Mouse (Mus musculus) spleen, postnatal 0 days (tissue): ENCODE data around the gene Kank3. TPM values are rescaled to one million over a fixed set of nuclear protein-coding genes. Genes with fewer than 3 reads are reported as not detected.

Experiments used
- polyA plus RNA-seq: library from polyadenylated mRNA; unstranded; fragments of >200 nt; fragmentation: Nextera tagmentation; extraction: Ambion mirVana; gene quantifications from 2 replicates; pipeline ENCODE4 v1.2.1, GENCODE M21; 2015

The Kank3 gene
- polyA plus RNA-seq, result 27.7 and 41.7 TPM in 2 replicates

DNA sequence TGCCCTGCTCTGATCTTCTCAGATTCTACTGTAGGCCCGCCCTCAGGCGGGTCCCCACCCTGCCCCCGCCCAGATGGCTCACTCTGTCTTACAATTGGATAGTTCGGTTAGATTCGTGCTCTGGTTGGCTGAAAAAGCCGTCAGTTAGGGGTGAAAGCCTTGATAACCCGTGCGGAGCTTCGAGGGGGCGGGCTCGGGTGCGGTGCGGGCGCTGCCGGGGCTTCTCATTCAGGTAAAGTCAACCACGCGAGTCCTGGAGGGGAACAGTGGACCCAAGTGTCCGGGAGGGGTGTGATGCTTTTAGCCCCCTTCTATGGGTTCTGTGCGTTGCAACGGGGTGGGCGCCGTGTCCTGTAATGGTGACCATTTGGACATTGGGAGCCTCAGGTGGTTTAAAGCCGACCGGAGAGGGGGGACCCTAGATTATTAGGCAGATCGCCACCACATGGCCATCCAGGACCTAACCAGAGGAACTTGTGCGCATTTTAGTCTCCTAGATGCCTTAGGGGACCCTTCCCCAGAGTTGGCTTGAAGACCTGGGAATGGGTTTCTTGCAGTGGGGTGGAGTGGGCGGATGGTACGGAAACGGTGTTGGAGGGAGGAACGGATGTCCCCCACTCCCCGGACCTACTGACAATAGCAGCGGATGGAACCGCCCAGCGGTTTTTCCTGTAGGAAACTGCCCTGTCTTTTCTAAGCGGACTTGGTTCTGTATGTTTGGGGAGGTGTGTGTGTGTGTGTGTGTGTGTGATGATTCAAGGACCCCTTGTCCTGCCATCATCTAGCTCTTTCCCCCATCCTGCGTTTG is at the start of gene Kank3:
Kank3 (plus strand) TSS at position 186 of the 808 bp plus-strand sequence.

GRCm38 (mm10) chr17:33781124-33781977 is 29.0 kb upstream of the Kank3 start, which contains the start of gene Angptl4:
Gene Angptl4, minus strand, starts transcription at chr17:33781830.

GRCm38 (mm10) chr17:33824084-33824996 is 14.0 kb downstream of the Kank3 start, which contains the start of the genes Rps28 and Ndufa7:
Gene Rps28, minus strand, starts transcription at chr17:33824562.
Gene Ndufa7, plus strand, starts transcription at chr17:33824572.

GRCm38 (mm10) chr17:33842966-33843795 is 32.9 kb downstream of the Kank3 start, which contains the start of gene Cd320:
Gene Cd320, plus strand, starts transcription at chr17:33843091.

Other genes starting within 250 kb of the Kank3 start
- 34.5 and 34.8 TPM in 2 replicates for gene Zfp414, start 181.4 kb upstream of the Kank3 start, polyA plus RNA-seq
- 13.6 and 16.2 TPM in 2 replicates for gene Pram1, start 172.5 kb upstream of the Kank3 start, polyA plus RNA-seq
- gene Hnrnpm, start 123.7 kb upstream of the Kank3 start, polyA plus RNA-seq, result 201 and 207 TPM in 2 replicates
- 242 and 248 TPM in 2 replicates for gene March2, start 91.8 kb upstream of the Kank3 start, polyA plus RNA-seq
- gene Rab11b, start 50.0 kb upstream of the Kank3 start, polyA plus RNA-seq, result 138 and 157 TPM in 2 replicates
- 37.2 and 37.6 TPM in 2 replicates for gene Angptl4, start 28.7 kb upstream of the Kank3 start, polyA plus RNA-seq
- gene Rps28, start 14.0 kb downstream of the Kank3 start, polyA plus RNA-seq, result 1,075 and 1,076 TPM in 2 replicates
- 294 and 300 TPM in 2 replicates for gene Ndufa7, start 14.1 kb downstream of the Kank3 start, polyA plus RNA-seq
- 14.3 and 19.1 TPM in 2 replicates for gene Cd320, start 32.6 kb downstream of the Kank3 start, polyA plus RNA-seq
- not detected in 2 replicates for gene Gm7029, start 63.3 kb downstream of the Kank3 start, polyA plus RNA-seq
- 7.4 and 8.4 TPM in 2 replicates for gene Kifc1, start 80.1 kb downstream of the Kank3 start, polyA plus RNA-seq
- gene Platr17, start 94.6 kb downstream of the Kank3 start, polyA plus RNA-seq, result 0.77 and 1.2 TPM in 2 replicates
- 27.0 and 29.1 TPM in 2 replicates for gene Daxx, start 98.9 kb downstream of the Kank3 start, polyA plus RNA-seq
- gene Tapbp, start 105.4 kb downstream of the Kank3 start, polyA plus RNA-seq, result 70.3 and 83.6 TPM in 2 replicates
- 11.8 and 12.6 TPM in 2 replicates for gene Zbtb22, start 105.4 kb downstream of the Kank3 start, polyA plus RNA-seq
- 16.8 and 22.9 TPM in 2 replicates for gene Rgl2, start 119.0 kb downstream of the Kank3 start, polyA plus RNA-seq
- gene Pfdn6, start 129.8 kb downstream of the Kank3 start, polyA plus RNA-seq, result 147 and 152 TPM in 2 replicates
- 20.6 and 20.9 TPM in 2 replicates for gene Wdr46, start 130.1 kb downstream of the Kank3 start, polyA plus RNA-seq
- gene B3galt4, start 141.0 kb downstream of the Kank3 start, polyA plus RNA-seq, result 3.7 and 4.2 TPM in 2 replicates
- gene Vps52, start 145.3 kb downstream of the Kank3 start, polyA plus RNA-seq, result 25.5 and 27.2 TPM in 2 replicates
- 2,156 and 2,219 TPM in 2 replicates for gene Rps18, start 145.5 kb downstream of the Kank3 start, polyA plus RNA-seq
- 186 and 228 TPM in 2 replicates for gene H2-K1, start 189.8 kb downstream of the Kank3 start, polyA plus RNA-seq
- 8.9 and 11.6 TPM in 2 replicates for gene Ring1, start 214.2 kb downstream of the Kank3 start, polyA plus RNA-seq
- 36.1 and 46.0 TPM in 2 replicates for gene H2-Ke6, start 217.5 kb downstream of the Kank3 start, polyA plus RNA-seq
- gene Slc39a7, start 221.2 kb downstream of the Kank3 start, polyA plus RNA-seq, result 58.1 and 68.4 TPM in 2 replicates
- gene Rxrb, start 221.3 kb downstream of the Kank3 start, polyA plus RNA-seq, result 26.4 and 30.3 TPM in 2 replicates
- 0.32 and 0.93 TPM in 2 replicates for gene Col11a2, start 228.9 kb downstream of the Kank3 start, polyA plus RNA-seq